Mouse (Mus musculus): ENCODE data around the gene Crlf2.

Crlf2 gene

DNA sequence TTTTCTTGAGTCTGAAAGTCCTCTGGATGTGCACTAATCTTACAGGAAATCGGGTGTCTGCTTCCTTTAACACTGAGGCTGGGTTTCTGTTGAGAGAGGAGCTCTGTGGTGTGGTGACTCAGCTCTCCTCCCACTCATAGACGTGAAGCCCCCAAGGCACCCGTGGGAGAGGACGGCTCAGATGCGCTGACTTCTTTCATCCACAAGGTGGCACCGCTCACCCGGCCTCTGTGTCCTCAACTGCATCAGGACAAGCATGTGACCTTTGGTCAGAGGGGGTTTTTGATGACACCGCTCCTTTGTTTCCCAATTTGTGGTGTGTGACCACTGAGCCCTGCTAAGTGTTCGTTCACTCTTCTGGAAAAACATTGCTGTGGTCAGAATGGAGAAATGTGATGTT lies 10.1 kb downstream of the Crlf2 start:
- DNase-seq (ENCODE audit: low read depth, low spot score) = no peak

DNA sequence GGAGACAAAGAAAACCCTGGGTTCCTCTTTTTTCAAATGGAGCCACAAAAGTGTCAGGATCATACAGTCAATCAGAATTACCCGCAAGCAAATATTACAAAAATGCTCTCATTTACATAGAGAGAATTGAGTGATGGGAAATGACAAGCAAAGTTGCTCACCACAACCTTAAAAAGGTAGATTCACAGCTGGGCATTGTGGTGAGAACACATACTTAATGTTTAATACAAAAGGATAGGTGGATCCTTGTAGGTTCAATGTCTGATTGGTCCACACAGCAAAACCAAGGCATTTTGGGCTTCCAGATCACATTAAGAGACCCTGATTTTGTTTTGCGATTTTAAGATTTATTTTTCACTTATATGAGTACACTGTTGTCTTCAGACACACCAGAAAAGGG lies 11.7 kb downstream of the Crlf2 start:
- no peak for DNase-seq (ENCODE audit: low read depth, low spot score)

DNA sequence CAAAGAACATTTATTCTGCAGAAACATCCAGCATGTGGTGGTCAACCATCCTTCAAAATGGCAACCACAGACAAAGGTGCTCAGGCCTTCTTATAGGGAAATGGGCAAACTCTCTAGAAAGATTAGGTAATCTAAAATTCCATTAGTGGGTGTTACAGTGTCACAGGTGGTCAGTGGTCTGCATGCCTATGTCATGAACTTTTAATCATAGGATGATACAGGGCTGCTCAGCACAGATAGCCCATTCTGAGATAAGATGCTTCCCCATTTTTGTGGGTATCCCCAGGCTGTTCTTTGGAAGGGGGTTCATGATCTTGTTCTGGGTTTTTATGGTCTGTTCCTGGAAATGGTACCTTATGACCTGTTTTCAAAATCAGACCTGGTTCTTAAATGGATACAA lies 49.1 kb downstream of the Crlf2 start:
- DNase-seq (ENCODE audit: low read depth, low spot score) = no peak

DNA sequence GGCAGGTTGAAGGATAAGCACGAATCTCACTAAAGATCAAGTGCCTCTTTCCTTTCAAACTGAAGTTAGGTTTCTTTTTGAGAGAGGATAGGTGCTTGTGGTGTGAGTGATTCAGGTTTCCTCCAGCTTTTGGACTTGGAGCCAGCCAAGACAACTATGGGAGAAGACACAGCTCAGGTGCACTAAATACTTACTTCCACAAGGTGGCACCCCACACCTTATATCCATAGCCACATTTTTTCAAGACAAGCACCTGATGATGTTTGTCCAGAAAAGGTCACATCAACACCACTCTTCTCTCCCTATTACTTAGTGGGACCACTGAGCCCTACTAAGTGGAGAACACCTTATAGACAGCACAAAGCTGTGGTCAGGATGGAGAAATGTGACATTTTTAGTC lies 52.1 kb downstream of the Crlf2 start:
- DNase-seq (ENCODE audit: low read depth, low spot score) = no peak

Data from brain, embryonic 18.5 days (tissue).